Mouse (Mus musculus): Measurements from ENCODE around the gene Auts2. TPM values are rescaled to one million over a fixed set of nuclear protein-coding genes. Genes with fewer than 3 reads are reported as not detected.
"Not testable (repeated sequence)": the region's sequence is repeated elsewhere in the genome, so short reads cannot be mapped to it uniquely, and the experiment has no call there.

Gene Auts2
- 10 to 100 TPM; 23.5 to 31.8 (median 27.0) TPM for total RNA-seq (2022)

- DNase-seq (ENCODE audit: low spot score): peak; percentile 66
Observed at GRCm38 (mm10) chr5:132543118-132544071, at the start of gene Auts2. Gene Auts2 (minus strand): TSS chr5:132543344.

- DNase-seq (ENCODE audit: low spot score): no peak
Observed at GRCm38 (mm10) chr5:132591721-132592695, 48.9 kb upstream of the Auts2 start.

- no peak for DNase-seq (ENCODE audit: low spot score)
Observed at GRCm38 (mm10) chr5:132579774-132580173, 36.6 kb upstream of the Auts2 start.

- DNase-seq (ENCODE audit: low spot score): not testable (repeated sequence)
Observed at GRCm38 (mm10) chr5:132560771-132561170, 17.6 kb upstream of the Auts2 start.

- DNase-seq (ENCODE audit: low spot score): peak; percentile 17
Observed at GRCm38 (mm10) chr5:132545761-132546160, 2.6 kb upstream of the Auts2 start.

GRCm38 (mm10) chr5:132544176-132544995, 1.2 kb upstream of the Auts2 start:
- DNase-seq (ENCODE audit: low spot score): peak; percentile 6

- peak; percentile 13 for DNase-seq (ENCODE audit: low spot score)
Observed at GRCm38 (mm10) chr5:132542381-132543020, 643 bp downstream of the Auts2 start.

- DNase-seq (ENCODE audit: low spot score): no peak
Observed at GRCm38 (mm10) chr5:132541951-132542350, 1.2 kb downstream of the Auts2 start.

- no peak for DNase-seq (ENCODE audit: low spot score)
Observed at GRCm38 (mm10) chr5:132541371-132541931, 1.7 kb downstream of the Auts2 start.

GRCm38 (mm10) chr5:132540841-132541311, 2.3 kb downstream of the Auts2 start:
- DNase-seq (ENCODE audit: low spot score): no peak

GRCm38 (mm10) chr5:132537475-132537874, 5.7 kb downstream of the Auts2 start:
- DNase-seq (ENCODE audit: low spot score): no peak

GRCm38 (mm10) chr5:132526395-132526794, 16.7 kb downstream of the Auts2 start:
- no peak for DNase-seq (ENCODE audit: low spot score)

- DNase-seq (ENCODE audit: low spot score): no peak
Observed at GRCm38 (mm10) chr5:132521358-132521873, 21.7 kb downstream of the Auts2 start.

GRCm38 (mm10) chr5:132517879-132518278, 25.3 kb downstream of the Auts2 start:
- no peak for DNase-seq (ENCODE audit: low spot score)

- no peak for DNase-seq (ENCODE audit: low spot score)
Observed at GRCm38 (mm10) chr5:132514521-132514920, 28.6 kb downstream of the Auts2 start.

- no peak for DNase-seq (ENCODE audit: low spot score)
Observed at GRCm38 (mm10) chr5:132513206-132513605, 29.9 kb downstream of the Auts2 start.

GRCm38 (mm10) chr5:132509464-132509885, 33.7 kb downstream of the Auts2 start:
- DNase-seq (ENCODE audit: low spot score): no peak

GRCm38 (mm10) chr5:132504893-132505292, 38.3 kb downstream of the Auts2 start:
- DNase-seq (ENCODE audit: low spot score): no peak

- DNase-seq (ENCODE audit: low spot score): no peak
Observed at GRCm38 (mm10) chr5:132503431-132503830, 39.7 kb downstream of the Auts2 start.

- no peak for DNase-seq (ENCODE audit: low spot score)
Observed at GRCm38 (mm10) chr5:132502036-132502435, 41.1 kb downstream of the Auts2 start.
